Mouse (Mus musculus): ENCODE measurements around the gene Ino80e. TPM values are rescaled to one million over a fixed set of nuclear protein-coding genes. Genes with fewer than 3 reads are reported as not detected.
A peak's percentile ranks its signal among the peaks of the same experiment; 100 is the strongest.

Gene Ino80e
- total RNA-seq (2012; rRNA removed) (77.1 and 93.0 TPM in 2 replicates), polyA plus RNA-seq (2012; ENCODE audit: insufficient read depth in 1 of 2, insufficient read length in 2 of 2, low read depth in 1 of 2, low replicate concordance in 2 of 2, missing spikeins in 1 of 2) (100 to 1,000 TPM; 189 to 476 TPM)

DNA sequence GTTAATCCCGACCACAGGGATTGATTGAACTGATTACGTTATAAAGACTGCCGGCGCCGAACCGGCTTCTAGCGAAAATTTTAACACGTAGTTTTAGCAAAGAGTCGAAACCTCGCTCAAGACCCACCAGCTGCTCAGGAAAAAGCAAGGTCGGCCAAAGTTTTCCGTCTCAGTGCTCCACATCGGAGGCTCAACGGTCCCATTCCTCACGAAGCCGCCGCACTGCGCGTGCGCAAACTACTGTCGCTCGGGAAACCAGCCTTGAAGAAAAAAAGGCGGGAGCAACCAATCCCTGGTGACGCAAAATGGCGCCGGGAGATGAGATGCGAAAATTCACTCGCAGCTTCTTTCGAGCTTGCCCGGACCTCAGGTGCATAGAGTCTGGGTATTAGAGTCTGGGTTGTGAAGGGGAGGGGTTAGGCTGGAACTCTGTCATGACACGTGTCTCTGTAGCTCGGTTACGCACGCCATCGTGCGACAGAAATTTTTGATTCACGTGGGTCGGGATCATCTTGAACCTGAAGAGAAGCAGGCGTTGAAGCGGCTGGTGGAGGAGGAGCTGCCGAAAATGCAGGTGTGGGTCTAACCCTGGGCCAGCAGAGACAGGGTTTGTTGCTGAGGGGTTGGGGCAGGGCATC lies at the start of gene Ino80e:
Gene Ino80e, minus strand, starts transcription at position 231 of the 638 bp plus-strand sequence.
- H3K9ac ChIP-seq (ENCODE audit: control insufficient read depth, low read depth, low read length, poor library complexity, severe bottlenecking) = peak within 1 kb of the TSS; percentile 89
- peaks cover 1 to 22% of the 10 kb centered on the region in 2 experiments for H3K36me3 ChIP-seq (ENCODE audit: control insufficient read depth in 1 of 2, insufficient read depth in 2 of 2, low read length in 2 of 2)
- peak within 1 kb of the TSS; percentile 53 to 83 for H3K4me3 ChIP-seq (ENCODE audit: control insufficient read depth in 1 of 2, insufficient read depth in 1 of 2, low read depth in 2 of 2, low read length in 2 of 2)
- TF ChIP-seq ZMIZ1 (IDR thresholded peaks at IDR 0.05; ENCODE audit: low read depth, low read length) = 0 out of 2 replicates have a peak, but pooled peaks have one; percentile 20
- peak; percentile 31; the same call in 1 of the 2 replicates for TF ChIP-seq SIN3A (IDR thresholded peaks at IDR 0.05; ENCODE audit: low read length)
- peak; percentile 39 for TF ChIP-seq NELFE (IDR thresholded peaks at IDR 0.05; ENCODE audit: low read depth, low read length)
- peak; percentile 60; the same call in 1 of the 2 replicates for TF ChIP-seq POLR2AphosphoS2 (IDR thresholded peaks at IDR 0.05; ENCODE audit: low read length)
- peak; percentile 44; the same call in 1 of the 2 replicates for TF ChIP-seq USF1 (IDR thresholded peaks at IDR 0.05; ENCODE audit: low read depth, low read length)
- no peak for TF ChIP-seq CHD2 (IDR thresholded peaks at IDR 0.05; ENCODE audit: low read length)
- TF ChIP-seq TBP (IDR thresholded peaks at IDR 0.05; ENCODE audit: low read depth, low read length) = peak; percentile 68; the same call in 1 of the 2 replicates
- no peak for TF ChIP-seq TAL1 (IDR thresholded peaks at IDR 0.05; ENCODE audit: low read length)
- no peak for TF ChIP-seq BHLHE40 (IDR thresholded peaks at IDR 0.05; ENCODE audit: borderline replicate concordance, low read depth, low read length)
- peak; percentile 87 for TF ChIP-seq MXI1 (IDR thresholded peaks at IDR 0.05; ENCODE audit: low read depth, low read length)
- peak; percentile 67 for TF ChIP-seq ZNF384 (IDR thresholded peaks at IDR 0.05; ENCODE audit: low read depth, low read length)
- peak; percentile 77; the same call in 1 of the 2 replicates for TF ChIP-seq E2F4 (IDR thresholded peaks at IDR 0.05; ENCODE audit: borderline replicate concordance, low read depth, low read length)
- TF ChIP-seq NRF1 (IDR thresholded peaks at IDR 0.05; ENCODE audit: insufficient read depth, low read depth, low read length, poor library complexity, severe bottlenecking) = peak; percentile 87
- TF ChIP-seq MEF2A (IDR thresholded peaks at IDR 0.05; ENCODE audit: extremely low read depth, insufficient replicate concordance, low read depth, low read length, poor library complexity, severe bottlenecking) = no peak
- peak; percentile 55 to 69; a peak in 3 of 4 replicates for TF ChIP-seq POLR2A (IDR thresholded peaks at IDR 0.05; ENCODE audit: control insufficient read depth in 1 of 2, insufficient read depth in 1 of 2, low read depth in 1 of 2, low read length in 2 of 2, poor library complexity in 1 of 2)
- TF ChIP-seq MYC (IDR thresholded peaks at IDR 0.05; ENCODE audit: low read depth, low read length) = peak; percentile 91
- no peak for TF ChIP-seq MAZ (IDR thresholded peaks at IDR 0.05; ENCODE audit: low read depth, low read length)
- TF ChIP-seq POLR2AphosphoS5 (IDR thresholded peaks at IDR 0.05; ENCODE audit: borderline replicate concordance, low read depth, low read length) = no peak
- TF ChIP-seq MAX (IDR thresholded peaks at IDR 0.05; ENCODE audit: low read length) = peak; percentile 89
- no peak for TF ChIP-seq USF2 (IDR thresholded peaks at IDR 0.05; ENCODE audit: borderline replicate concordance in 1 of 2, insufficient read depth in 1 of 2, low read depth in 1 of 2, low read length in 2 of 2)
- TF ChIP-seq RAD21 (IDR thresholded peaks at IDR 0.05; ENCODE audit: low read depth, low read length) = no peak
- TF ChIP-seq CHD1 (IDR thresholded peaks at IDR 0.05; ENCODE audit: low read depth, low read length) = no peak
- no peak for TF ChIP-seq MAFK (IDR thresholded peaks at IDR 0.05; ENCODE audit: borderline replicate concordance, low read depth, low read length)
- TF ChIP-seq JUND (IDR thresholded peaks at IDR 0.05; ENCODE audit: low read depth, low read length) = no peak
- no peak for TF ChIP-seq EP300 (IDR thresholded peaks at IDR 0.05; ENCODE audit: low read depth in 1 of 2, low read length in 2 of 2)
- H3K4me1 ChIP-seq (ENCODE audit: control insufficient read depth in 1 of 2, insufficient read depth in 2 of 2, low read length in 2 of 2) = peaks cover 2 to 19% of the 10 kb centered on the region in 2 experiments; a peak in 3 of 4 replicates
- H3K79me2 ChIP-seq (ENCODE audit: control insufficient read depth, insufficient read depth, low read length, poor library complexity) = peaks cover 26% of the 10 kb centered on the region
- DNase-seq (ENCODE audit: low read depth, low spot score) = peak; percentile 95
- no peaks in the 10 kb centered on the region for H3K9me3 ChIP-seq (replicated peaks; ENCODE audit: insufficient read depth, low read length)
- H3K27ac ChIP-seq (ENCODE audit: control insufficient read depth, low read depth, low read length) = peak within 1 kb of the TSS; percentile 92
- no peaks in the 10 kb centered on the region for H3K27me3 ChIP-seq (ENCODE audit: control insufficient read depth in 1 of 2, insufficient read depth in 2 of 2, low read length in 2 of 2)
